Mouse (Mus musculus) liver, embryonic 13.5 days (tissue): ENCODE results near the gene Myl6b. TPM values are rescaled to one million over a fixed set of nuclear protein-coding genes. Genes with fewer than 3 reads are reported as not detected.
"Not testable (repeated sequence)": the region's sequence is repeated elsewhere in the genome, so short reads cannot be mapped to it uniquely, and the experiment has no call there.

ENCODE experiments used
- ATAC-seq: fragments of 200-750 bp; cut with Nextera tagmentation; 2 replicates; pipeline ENCODE4 v1.8.0; 2017; ENCODE audit warnings: low read depth, mild to moderate bottlenecking, moderate number of reproducible peaks, moderate library complexity
- DNase-seq: peaks from one replicate; pipeline ENCODE4 v3.0.0; 2022
- H3K27ac ChIP-seq: fragments of 300-500 bp; sonication (generic); 2 replicates; pipeline ENCODE4 v1.5.1; 2015; ENCODE audit warnings: moderate library complexity, mild to moderate bottlenecking, inconsistent platforms
- H3K27me3 ChIP-seq: fragments of 300-500 bp; sonication (generic); 2 replicates; pipeline ENCODE4 v1.6.1; 2015; ENCODE audit warnings: mild to moderate bottlenecking, inconsistent platforms
- H3K36me3 ChIP-seq: fragments of 300-500 bp; sonication (generic); 2 replicates; pipeline ENCODE4 v1.6.1; 2015; ENCODE audit warnings: mild to moderate bottlenecking, inconsistent platforms
- H3K4me1 ChIP-seq: fragments of 300-500 bp; sonication (generic); replicated peaks from 2 replicates; pipeline ENCODE4 v1.6.1; 2015; ENCODE audit warnings: inconsistent platforms
- H3K4me2 ChIP-seq: fragments of 300-500 bp; sonication (generic); 2 replicates; pipeline ENCODE4 v1.6.1; 2015; ENCODE audit warnings: inconsistent platforms, mild to moderate bottlenecking, moderate library complexity
- H3K4me3 ChIP-seq: fragments of 300-500 bp; sonication (generic); replicated peaks from 2 replicates; pipeline ENCODE4 v1.5.1; 2015; ENCODE audit warnings: mild to moderate bottlenecking, inconsistent platforms
- H3K9ac ChIP-seq: fragments of 300-500 bp; sonication (generic); 2 replicates; pipeline ENCODE4 v1.6.1; 2015; ENCODE audit warnings: mild to moderate bottlenecking, inconsistent platforms
- H3K9me3 ChIP-seq: fragments of 300-500 bp; sonication (generic); replicated peaks from 2 replicates; pipeline ENCODE4 v1.6.1; 2016; ENCODE audit warnings: inconsistent platforms
- WGBS: fragments of 180-500 bp; shearing (Covaris S2); methylation state at CpG from one replicate; pipeline ENCODE4 v1.1.7; 2015; ENCODE audit not compliant: insufficient replicate concordance; 5-methylcytosine and 5-hydroxymethylcytosine counted together
- polyA plus RNA-seq: library from polyadenylated mRNA; unstranded; fragments of >200 nt; fragmentation: Nextera tagmentation; extraction: Ambion mirVana; gene quantifications from 2 replicates; pipeline ENCODE4 v1.2.1, GENCODE M21; 2015

The Myl6b gene
- polyA plus RNA-seq, 1 experiment from 2014 or later: 1.3 TPM

- peaks cover 61% of the 10 kb centered on the region for H3K4me1 ChIP-seq
- H3K4me3 ChIP-seq: peak overlapping the region; percentile 88
- H3K27me3 ChIP-seq: no peaks in the 10 kb centered on the region
- H3K4me2 ChIP-seq: peak overlapping the region; percentile 93
- peak; percentile 63 for ATAC-seq
- DNase-seq: peak; percentile 52
- WGBS: 24% methylated on average over 12 of the region's 12 CpGs
- peaks cover 45% of the 10 kb centered on the region for H3K36me3 ChIP-seq
- H3K9me3 ChIP-seq: no peaks in the 10 kb centered on the region
- peak overlapping the region; percentile 91 for H3K27ac ChIP-seq
- peak overlapping the region; percentile 93 for H3K9ac ChIP-seq
These were observed 5.7 kb downstream of the Myl6b start for GRCm38 (mm10) chr10:128492633-128493311.

GRCm38 (mm10) chr10:128492051-128492450 is 6.4 kb downstream of the Myl6b start:
- Histone ChIP-seq H3K4me3 (peak overlapping the region; percentile 88), H3K27ac (peak overlapping the region; percentile 91), H3K4me2 (peak overlapping the region; percentile 93), H3K36me3 (peaks cover 53% of the 10 kb centered on the region), H3K9ac (peak overlapping the region; percentile 93), H3K4me1 (peaks cover 54% of the 10 kb centered on the region)
- H3K9me3 ChIP-seq, H3K27me3 ChIP-seq, ATAC-seq, DNase-seq: not testable (repeated sequence)
- WGBS: 48% methylated on average over 8 of the region's 8 CpGs

GRCm38 (mm10) chr10:128491495-128491894 is 7.0 kb downstream of the Myl6b start:
- Histone ChIP-seq H3K4me3 (peak overlapping the region; percentile 88), H3K4me2 (peak overlapping the region; percentile 93), H3K36me3 (peaks cover 57% of the 10 kb centered on the region), H3K27ac (peak overlapping the region; percentile 40), H3K9me3 (no peaks in the 10 kb centered on the region), H3K27me3 (no peaks in the 10 kb centered on the region), H3K9ac (peak overlapping the region; percentile 93), H3K4me1 (peaks cover 48% of the 10 kb centered on the region)
- no peak for ATAC-seq
- DNase-seq: no peak
- 42% methylated on average over 6 of the region's 6 CpGs for WGBS

- no peaks in the 10 kb centered on the region for H3K9me3 ChIP-seq
- H3K36me3 ChIP-seq: peaks cover 63% of the 10 kb centered on the region
- H3K9ac ChIP-seq: no peak overlapping the region; the same call in 1 of the 2 replicates
- H3K4me3 ChIP-seq: no peak overlapping the region
- H3K4me1 ChIP-seq: peaks cover 43% of the 10 kb centered on the region
- ATAC-seq (no peak), DNase-seq (no peak)
- peak overlapping the region; percentile 40 for H3K27ac ChIP-seq
- H3K27me3 ChIP-seq: no peaks in the 10 kb centered on the region
- peak overlapping the region; percentile 93 for H3K4me2 ChIP-seq
- 63% methylated on average over 5 of the region's 5 CpGs for WGBS
These were observed 7.6 kb downstream of the Myl6b start for GRCm38 (mm10) chr10:128490912-128491311.

- 78% methylated on average over 5 of the region's 5 CpGs for WGBS
- ATAC-seq: no peak
- Histone ChIP-seq H3K27me3 (no peaks in the 10 kb centered on the region), H3K4me2 (no peak overlapping the region), H3K4me1 (peaks cover 37% of the 10 kb centered on the region), H3K36me3 (peaks cover 70% of the 10 kb centered on the region), H3K9me3 (no peaks in the 10 kb centered on the region), H3K9ac (no peak overlapping the region), H3K4me3 (no peak overlapping the region), H3K27ac (peak overlapping the region; percentile 39; the same call in 1 of the 2 replicates)
- no peak for DNase-seq
These were observed 8.3 kb downstream of the Myl6b start for GRCm38 (mm10) chr10:128490232-128490631.

- ATAC-seq (no peak), DNase-seq (no peak)
- 70% methylated on average over 4 of the region's 4 CpGs for WGBS
- Histone ChIP-seq H3K4me1 (peaks cover 33% of the 10 kb centered on the region), H3K27me3 (no peaks in the 10 kb centered on the region), H3K4me2 (no peak overlapping the region), H3K9ac (no peak overlapping the region), H3K9me3 (no peaks in the 10 kb centered on the region), H3K27ac (peak overlapping the region; percentile 39; the same call in 1 of the 2 replicates), H3K4me3 (no peak overlapping the region), H3K36me3 (peaks cover 73% of the 10 kb centered on the region)
These were observed 8.7 kb downstream of the Myl6b start for GRCm38 (mm10) chr10:128489785-128490184.

GRCm38 (mm10) chr10:128489380-128489779 is 9.1 kb downstream of the Myl6b start:
- 57% methylated on average over 5 of the region's 5 CpGs for WGBS
- Histone ChIP-seq H3K9ac (no peak overlapping the region), H3K27ac (peak overlapping the region; percentile 39; the same call in 1 of the 2 replicates), H3K4me1 (peaks cover 29% of the 10 kb centered on the region), H3K4me3 (no peak overlapping the region), H3K4me2 (no peak overlapping the region), H3K27me3 (no peaks in the 10 kb centered on the region), H3K36me3 (peaks cover 77% of the 10 kb centered on the region), H3K9me3 (no peaks in the 10 kb centered on the region)
- ATAC-seq (no peak), DNase-seq (no peak)

GRCm38 (mm10) chr10:128488776-128489175 is 9.7 kb downstream of the Myl6b start:
- peaks cover 27% of the 10 kb centered on the region for H3K4me1 ChIP-seq
- H3K4me2 ChIP-seq: no peak overlapping the region
- H3K36me3 ChIP-seq: peaks cover 83% of the 10 kb centered on the region
- no peak overlapping the region for H3K4me3 ChIP-seq
- WGBS: 84% methylated on average over 4 of the region's 4 CpGs
- H3K9ac ChIP-seq: no peak overlapping the region
- no peak for ATAC-seq
- no peaks in the 10 kb centered on the region for H3K9me3 ChIP-seq
- H3K27me3 ChIP-seq: no peaks in the 10 kb centered on the region
- no peak for DNase-seq
- H3K27ac ChIP-seq: no peak overlapping the region

GRCm38 (mm10) chr10:128487861-128488712 is 10.4 kb downstream of the Myl6b start:
- Histone ChIP-seq H3K9me3 (no peaks in the 10 kb centered on the region), H3K27me3 (no peaks in the 10 kb centered on the region), H3K36me3 (peaks cover 90% of the 10 kb centered on the region), H3K9ac (no peak overlapping the region), H3K27ac (no peak overlapping the region), H3K4me3 (no peak overlapping the region), H3K4me2 (no peak overlapping the region), H3K4me1 (peaks cover 26% of the 10 kb centered on the region)
- 88% methylated on average over 22 of the region's 22 CpGs for WGBS
- DNase-seq: no peak
- ATAC-seq: no peak

- 75% methylated on average over 7 of the region's 7 CpGs for WGBS
- no peak overlapping the region for H3K4me3 ChIP-seq
- no peaks in the 10 kb centered on the region for H3K27me3 ChIP-seq
- no peak overlapping the region for H3K9ac ChIP-seq
- H3K36me3 ChIP-seq: peaks cover 98% of the 10 kb centered on the region
- H3K4me1 ChIP-seq: peaks cover 9% of the 10 kb centered on the region
- no peak overlapping the region for H3K27ac ChIP-seq
- H3K9me3 ChIP-seq: no peaks in the 10 kb centered on the region
- DNase-seq (no peak), ATAC-seq (no peak)
- H3K4me2 ChIP-seq: no peak overlapping the region
These were observed 12.1 kb downstream of the Myl6b start for GRCm38 (mm10) chr10:128486370-128486769.

- Histone ChIP-seq H3K4me3 (no peak overlapping the region), H3K4me2 (no peak overlapping the region), H3K27me3 (no peaks in the 10 kb centered on the region), H3K9me3 (no peaks in the 10 kb centered on the region), H3K36me3 (peaks cover 92% of the 10 kb centered on the region), H3K9ac (no peak overlapping the region), H3K27ac (no peak overlapping the region), H3K4me1 (no peaks in the 10 kb centered on the region)
- no peak for ATAC-seq
- 87% methylated on average over 12 of the region's 12 CpGs for WGBS
- no peak for DNase-seq
These were observed 24.1 kb downstream of the Myl6b start for GRCm38 (mm10) chr10:128474366-128474765.
